Comparison of ENCODE assay signal across 9 mouse cellular contexts in genomic region chr16:10586546-10586945, GRCm38 (mm10). TPM values are rescaled to one million over a fixed set of nuclear protein-coding genes. Genes with fewer than 3 reads are reported as not detected.
DNase-seq lines count a peak whose midpoint lies in the region; ATAC-seq and TF ChIP-seq lines count a peak whose summit lies in the region.
"Had no signal": no experiment of that assay in that cellular context is flagged by ENCODE, and none has a peak within 500 bp of the region (broad histone marks: within the 10 kb centered on the region; RNA-seq: fewer than 3 reads in every experiment).

No protein-coding gene starts in this region.

- no peak overlapping the region for H3K9ac ChIP-seq in heart, embryonic 16.5 days (ENCODE audit: low read length)
- H3K9ac ChIP-seq in heart, embryonic 12.5 days: no peak overlapping the region
- H3K9ac ChIP-seq in lung, postnatal 0 days (replicated peaks; ENCODE audit: low read depth): no peak overlapping the region
- H3K9ac ChIP-seq: heart, embryonic 15.5 days; liver, embryonic 13.5 days had no signal

- no peak overlapping the region for H3K4me2 ChIP-seq in heart, embryonic 16.5 days (ENCODE audit: low read depth, low read length)
- H3K4me2 ChIP-seq in heart, embryonic 12.5 days: no peak overlapping the region
- no peak overlapping the region for H3K4me2 ChIP-seq in lung, postnatal 0 days (replicated peaks; ENCODE audit: low read depth, low read length)
- H3K4me2 ChIP-seq: heart, embryonic 15.5 days; liver, embryonic 13.5 days had no signal

- H3K27ac ChIP-seq in heart, embryonic 16.5 days (ENCODE audit: low read length): no peak overlapping the region
- H3K27ac ChIP-seq in heart, embryonic 12.5 days (ENCODE audit: poor library complexity, severe bottlenecking): no peak overlapping the region
- no peak overlapping the region for H3K27ac ChIP-seq in lung, postnatal 0 days (ENCODE audit: low read length)
- H3K27ac ChIP-seq: heart, embryonic 15.5 days; liver, embryonic 13.5 days had no signal

- TF ChIP-seq EP300 in lung, postnatal 0 days (IDR thresholded peaks at IDR 0.05): no peak

- H3K36me3 ChIP-seq in heart, embryonic 16.5 days (ENCODE audit: control insufficient read depth, insufficient read depth): peaks cover 23% of the 10 kb centered on the region
- H3K36me3 ChIP-seq in heart, embryonic 12.5 days: peaks cover 31% of the 10 kb centered on the region
- peaks cover 8% of the 10 kb centered on the region for H3K36me3 ChIP-seq in lung, postnatal 0 days (ENCODE audit: insufficient read depth, low read length)

- peak; percentile 50 for TF ChIP-seq CTCF in lung, postnatal 0 days (IDR thresholded peaks at IDR 0.05)

- 0 out of 2 replicates have a peak, but pooled peaks have one; percentile 45 for ATAC-seq in heart, embryonic 16.5 days (replicated peaks; ENCODE audit: extremely low read depth, insufficient read depth, low FRiP score)
- ATAC-seq in heart, embryonic 12.5 days (ENCODE audit: insufficient number of reproducible peaks, low FRiP score): no peak
- no peak; the same call in 1 of the 2 replicates for ATAC-seq in lung, postnatal 0 days
- ATAC-seq in erythroblast, adult 5-6 weeks (replicated peaks; ENCODE audit: low FRiP score, poor library complexity, severe bottlenecking): no peak

- H3K27me3 ChIP-seq in heart, embryonic 16.5 days (ENCODE audit: control insufficient read depth, insufficient read depth, low read length): no peaks in the 10 kb centered on the region
- H3K27me3 ChIP-seq in heart, embryonic 12.5 days (replicated peaks): no peaks in the 10 kb centered on the region
- H3K27me3 ChIP-seq in lung, postnatal 0 days (replicated peaks; ENCODE audit: insufficient read depth, low read length): no peaks in the 10 kb centered on the region
- H3K27me3 ChIP-seq: heart, embryonic 15.5 days; liver, embryonic 13.5 days had no signal

- H3K4me1 ChIP-seq in heart, embryonic 16.5 days (ENCODE audit: control insufficient read depth, insufficient read depth, low read length): no peaks in the 10 kb centered on the region; the same call in 1 of the 2 replicates
- H3K4me1 ChIP-seq in heart, embryonic 12.5 days (replicated peaks): peaks cover 10% of the 10 kb centered on the region; the same call in 1 of the 2 replicates
- H3K4me1 ChIP-seq in lung, postnatal 0 days (ENCODE audit: insufficient read depth, low read depth, low read length): no peaks in the 10 kb centered on the region
- H3K4me1 ChIP-seq: liver, embryonic 13.5 days had no signal

- DNase-seq in lung, postnatal 0 days (ENCODE audit: low spot score): no peak
- DNase-seq in lung, adult 18-20 months: no peak
- peak; percentile 58 for DNase-seq in T-cell, adult 2 months (ENCODE audit: low spot score)
- peak; percentile 36 to 58 for DNase-seq in thymus, postnatal 10 days (ENCODE audit: low spot score in 2 of 2)
- DNase-seq: liver, embryonic 13.5 days had no signal

- no peaks in the 10 kb centered on the region for H3K9me3 ChIP-seq in heart, embryonic 16.5 days (replicated peaks; ENCODE audit: control insufficient read depth, low read length)
- H3K9me3 ChIP-seq in heart, embryonic 12.5 days (replicated peaks): no peaks in the 10 kb centered on the region
- H3K9me3 ChIP-seq in lung, postnatal 0 days (ENCODE audit: low read length): no peaks in the 10 kb centered on the region
- H3K9me3 ChIP-seq: heart, embryonic 15.5 days; liver, embryonic 13.5 days had no signal

- WGBS in heart, embryonic 16.5 days: 69% methylated on average over 3 of the region's 3 CpGs
- 77% methylated on average over 3 of the region's 3 CpGs for WGBS in heart, embryonic 12.5 days
- WGBS in lung, postnatal 0 days: 71% methylated on average over 3 of the region's 3 CpGs

- no peak overlapping the region for H3K4me3 ChIP-seq in heart, embryonic 16.5 days (ENCODE audit: low read length)
- H3K4me3 ChIP-seq in heart, embryonic 12.5 days: no peak overlapping the region
- H3K4me3 ChIP-seq in lung, postnatal 0 days (ENCODE audit: low read depth, low read length): no peak overlapping the region
- H3K4me3 ChIP-seq: heart, embryonic 15.5 days; liver, embryonic 13.5 days had no signal

RNA-seq across cellular contexts. Expression of gene Clec16a, which starts 41.4 kb away (rescaled TPM):
- polyA plus RNA-seq in heart, embryonic 16.5 days (2015; fragmentation: Nextera tagmentation; extraction: Ambion mirVana): 30.8 and 32.6 TPM in 2 replicates
- polyA plus RNA-seq in heart, embryonic 12.5 days (2016; fragmentation: Nextera tagmentation; extraction: Ambion mirVana): 30.0 and 33.7 TPM in 2 replicates
- 32.0 and 34.6 TPM in 2 replicates for polyA plus RNA-seq in lung, postnatal 0 days (2015; fragmentation: Nextera tagmentation; extraction: Ambion mirVana)
- 4.0 and 6.9 TPM in 2 replicates for total RNA-seq in erythroblast, adult 5-6 weeks (2015; ENCODE audit: low replicate concordance)
- total RNA-seq in erythroblast, adult 5-6 weeks (2017; ENCODE audit: low replicate concordance): 4.6 and 5.4 TPM in 2 replicates

RNA-seq across cellular contexts. Expression of gene Dexi, which starts 43.7 kb away (rescaled TPM):
- 14.0 and 17.5 TPM in 2 replicates for polyA plus RNA-seq in heart, embryonic 16.5 days (2015; fragmentation: Nextera tagmentation; extraction: Ambion mirVana)
- polyA plus RNA-seq in heart, embryonic 12.5 days (2016; fragmentation: Nextera tagmentation; extraction: Ambion mirVana): 19.4 and 20.8 TPM in 2 replicates
- 19.2 and 19.4 TPM in 2 replicates for polyA plus RNA-seq in lung, postnatal 0 days (2015; fragmentation: Nextera tagmentation; extraction: Ambion mirVana)
- total RNA-seq in erythroblast, adult 5-6 weeks (2015; ENCODE audit: low replicate concordance): 2.5 TPM in 1 of 2 replicates, not detected in the other
- total RNA-seq in erythroblast, adult 5-6 weeks (2017; ENCODE audit: low replicate concordance): 1.4 TPM in 1 of 2 replicates, not detected in the other

Comparison
In these comparisons a context has a peak if more than half of its experiments do, and no peak if none do; other contexts are left out.
1. DNase-seq: peak in T-cell, adult 2 months (single experiment) and thymus, postnatal 10 days (2 of 2); none in lung, postnatal 0 days (single experiment) and lung, adult 18-20 months (0 of 2).